Mouse (Mus musculus) cerebellum, postnatal 25 days (tissue): ENCODE measurements around the gene Syk.

Experiments
- DNase-seq, 2 experiments: peaks; one replicate each; pipeline ENCODE4 v3.0.0; 2021; ENCODE audit warnings: mixed read lengths in 2 of 2

Syk gene

GRCm38 (mm10) chr13:52569194-52569769 lies 13.7 kb upstream of the Syk start:
- DNase-seq, result no peak

GRCm38 (mm10) chr13:52570276-52570675 lies 12.7 kb upstream of the Syk start:
- no peak for DNase-seq

- DNase-seq, result no peak
These were observed 11.2 kb upstream of the Syk start for GRCm38 (mm10) chr13:52571591-52572384.

- DNase-seq, result no peak
These were observed 10.2 kb upstream of the Syk start for GRCm38 (mm10) chr13:52572451-52573446.

GRCm38 (mm10) chr13:52574311-52574710 lies 8.7 kb upstream of the Syk start:
- no peak for DNase-seq

GRCm38 (mm10) chr13:52575483-52575882 lies 7.5 kb upstream of the Syk start:
- no peak for DNase-seq

- no peak for DNase-seq
These were observed 6.9 kb upstream of the Syk start for GRCm38 (mm10) chr13:52576021-52576614.

- no peak for DNase-seq
These were observed 6.1 kb upstream of the Syk start for GRCm38 (mm10) chr13:52576841-52577240.

- DNase-seq, result no peak
These were observed 5.5 kb upstream of the Syk start for GRCm38 (mm10) chr13:52577326-52577920.

- DNase-seq, result no peak
These were observed 5.0 kb upstream of the Syk start for GRCm38 (mm10) chr13:52577939-52578338.

- DNase-seq, result no peak
These were observed 4.2 kb upstream of the Syk start for GRCm38 (mm10) chr13:52578776-52579175.

GRCm38 (mm10) chr13:52582506-52582877 lies 481 bp upstream of the Syk start:
- DNase-seq, result no peak

GRCm38 (mm10) chr13:52583943-52584562 lies 1.1 kb downstream of the Syk start:
- DNase-seq, result no peak

- DNase-seq, result no peak
These were observed 1.9 kb downstream of the Syk start for GRCm38 (mm10) chr13:52584654-52585455.

GRCm38 (mm10) chr13:52587761-52588160 lies 4.8 kb downstream of the Syk start:
- no peak for DNase-seq

- DNase-seq, result no peak
These were observed 6.1 kb downstream of the Syk start for GRCm38 (mm10) chr13:52589043-52589442.

- DNase-seq, result no peak
These were observed 8.9 kb downstream of the Syk start for GRCm38 (mm10) chr13:52591831-52592230.

- DNase-seq, result no peak
These were observed 13.7 kb downstream of the Syk start for GRCm38 (mm10) chr13:52596692-52597091.

- no peak for DNase-seq
These were observed 14.2 kb downstream of the Syk start for GRCm38 (mm10) chr13:52597092-52597678.

GRCm38 (mm10) chr13:52598233-52598632 lies 15.3 kb downstream of the Syk start:
- DNase-seq, result no peak
